Mouse (Mus musculus) bone marrow macrophage, adult 2 months (primary cell): ENCODE results near the gene Mgat2.
"Not testable (repeated sequence)": the region's sequence is repeated elsewhere in the genome, so short reads cannot be mapped to it uniquely, and the experiment has no call there.

Experiments
- CTCF ChIP-seq: IDR thresholded peaks from 2 replicates; pipeline ENCODE4 v1.5.1; 2012; ENCODE audit warnings: low read depth, mild to moderate bottlenecking, low read length, moderate library complexity
- POLR2A ChIP-seq: IDR thresholded peaks from 2 replicates; pipeline ENCODE4 v1.6.1; 2012; ENCODE audit warnings: mild to moderate bottlenecking, low read depth, low read length, borderline replicate concordance

GRCm38 (mm10) chr12:69166861-69167581 lies 16.9 kb upstream of the Mgat2 start:
- not testable (repeated sequence) for TF ChIP-seq CTCF, POLR2A
